Mouse (Mus musculus): ENCODE results near the gene Abcb8. TPM values are rescaled to one million over a fixed set of nuclear protein-coding genes. Genes with fewer than 3 reads are reported as not detected.
A peak's percentile ranks its signal among the peaks of the same experiment; 100 is the strongest.

Abcb8 gene
- polyA plus RNA-seq, 1 experiment from 2014 or later: 48.6 TPM

GRCm38 (mm10) chr5:24388246-24388915 is 5.1 kb upstream of the Abcb8 start:
- 28% methylated on average over 25 of the region's 26 CpGs for WGBS
- DNase-seq (ENCODE audit: low spot score) (peak; percentile 10), ATAC-seq (replicated peaks; ENCODE audit: low FRiP score, low read depth) (no peak)
- Histone ChIP-seq H3K36me3 (ENCODE audit: insufficient read depth, low read length) (no peaks in the 10 kb centered on the region), H3K9ac (ENCODE audit: low read depth, low read length) (peak overlapping the region; percentile 59), H3K4me1 (replicated peaks; ENCODE audit: insufficient read depth, low read length) (peaks cover 15% of the 10 kb centered on the region), H3K9me3 (replicated peaks; ENCODE audit: low read length) (no peaks in the 10 kb centered on the region), H3K27ac (no peak overlapping the region; the same call in 1 of the 2 replicates), H3K27me3 (ENCODE audit: insufficient read depth, low read length) (peaks cover 6% of the 10 kb centered on the region; the same call in 1 of the 2 replicates), H3K4me3 (replicated peaks; ENCODE audit: low read depth, low read length) (peak overlapping the region; percentile 43), H3K4me2 (ENCODE audit: low read length) (peak overlapping the region; percentile 94)
- TF ChIP-seq CTCF (IDR thresholded peaks at IDR 0.05; ENCODE audit: low read depth): no peak

GRCm38 (mm10) chr5:24389011-24389657 is 4.3 kb upstream of the Abcb8 start:
- no peaks in the 10 kb centered on the region for H3K36me3 ChIP-seq (ENCODE audit: insufficient read depth, low read length)
- no peak for TF ChIP-seq CTCF (IDR thresholded peaks at IDR 0.05; ENCODE audit: low read depth)
- no peak overlapping the region for H3K4me2 ChIP-seq (ENCODE audit: low read length)
- peaks cover 15% of the 10 kb centered on the region for H3K4me1 ChIP-seq (replicated peaks; ENCODE audit: insufficient read depth, low read length)
- H3K9me3 ChIP-seq (replicated peaks; ENCODE audit: low read length): no peaks in the 10 kb centered on the region
- H3K9ac ChIP-seq (ENCODE audit: low read depth, low read length): no peak overlapping the region
- peaks cover 6% of the 10 kb centered on the region; the same call in 1 of the 2 replicates for H3K27me3 ChIP-seq (ENCODE audit: insufficient read depth, low read length)
- ATAC-seq (replicated peaks; ENCODE audit: low FRiP score, low read depth) (no peak), DNase-seq (ENCODE audit: low spot score) (peak; percentile 73)
- 65% methylated on average over 6 of the region's 7 CpGs for WGBS
- H3K27ac ChIP-seq: no peak overlapping the region
- H3K4me3 ChIP-seq (replicated peaks; ENCODE audit: low read depth, low read length): no peak overlapping the region

- Histone ChIP-seq H3K4me3 (replicated peaks; ENCODE audit: low read depth, low read length) (no peak overlapping the region), H3K4me2 (ENCODE audit: low read length) (no peak overlapping the region), H3K9ac (ENCODE audit: low read depth, low read length) (no peak overlapping the region), H3K27me3 (ENCODE audit: insufficient read depth, low read length) (peaks cover 6% of the 10 kb centered on the region; the same call in 1 of the 2 replicates), H3K36me3 (ENCODE audit: insufficient read depth, low read length) (no peaks in the 10 kb centered on the region), H3K9me3 (replicated peaks; ENCODE audit: low read length) (no peaks in the 10 kb centered on the region), H3K27ac (no peak overlapping the region), H3K4me1 (replicated peaks; ENCODE audit: insufficient read depth, low read length) (peaks cover 12% of the 10 kb centered on the region)
- ATAC-seq (replicated peaks; ENCODE audit: low FRiP score, low read depth) (no peak), DNase-seq (ENCODE audit: low spot score) (no peak)
- no peak for TF ChIP-seq CTCF (IDR thresholded peaks at IDR 0.05; ENCODE audit: low read depth)
- WGBS: 72% methylated on average over 4 of the region's 4 CpGs
Observed at GRCm38 (mm10) chr5:24389658-24390020, 3.8 kb upstream of the Abcb8 start.

DNA sequence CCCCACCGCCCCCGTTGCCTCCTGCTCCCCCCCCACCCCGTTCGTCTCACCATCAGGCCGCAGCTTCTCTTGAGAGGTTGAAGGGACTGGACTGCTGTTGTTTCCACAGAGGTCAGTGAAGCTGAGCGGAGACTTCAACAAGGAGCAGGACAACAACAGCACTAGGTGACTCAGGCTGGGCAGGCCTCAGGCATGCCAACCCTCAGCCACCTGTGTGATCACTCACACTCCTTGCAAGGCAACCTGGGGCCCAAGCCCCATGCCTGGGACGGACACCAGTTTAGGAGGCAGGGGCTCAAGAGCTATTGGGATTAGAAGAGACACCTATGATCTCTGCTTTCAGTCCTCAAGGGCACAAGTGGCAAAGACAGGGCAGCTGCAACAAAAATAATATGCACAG is 1.6 kb upstream of the Abcb8 start, which contains the start of gene Atg9b:
Gene Atg9b (minus strand): TSS at position 280 of the 400 bp plus-strand sequence.
- Histone ChIP-seq H3K27me3 (ENCODE audit: insufficient read depth, low read length) (0 out of 2 replicates have a peak, but pooled peaks cover under 1% of the 10 kb centered on the region), H3K9me3 (replicated peaks; ENCODE audit: low read length) (no peaks in the 10 kb centered on the region), H3K27ac (no peak within 1 kb of the TSS), H3K36me3 (ENCODE audit: insufficient read depth, low read length) (no peaks in the 10 kb centered on the region), H3K4me2 (ENCODE audit: low read length) (no peak within 1 kb of the TSS), H3K4me3 (replicated peaks; ENCODE audit: low read depth, low read length) (no peak within 1 kb of the TSS), H3K9ac (ENCODE audit: low read depth, low read length) (no peak within 1 kb of the TSS), H3K4me1 (replicated peaks; ENCODE audit: insufficient read depth, low read length) (peaks cover 11% of the 10 kb centered on the region; the same call in 1 of the 2 replicates)
- no peak for TF ChIP-seq CTCF (IDR thresholded peaks at IDR 0.05; ENCODE audit: low read depth)
- 82% methylated on average over 7 of the region's 7 CpGs for WGBS
- no peak for DNase-seq (ENCODE audit: low spot score)
- ATAC-seq (replicated peaks; ENCODE audit: low FRiP score, low read depth): no peak

- no peak for ATAC-seq (replicated peaks; ENCODE audit: low FRiP score, low read depth)
- Histone ChIP-seq H3K9ac (ENCODE audit: low read depth, low read length) (no peak overlapping the region), H3K4me1 (replicated peaks; ENCODE audit: insufficient read depth, low read length) (peaks cover 6% of the 10 kb centered on the region; the same call in 1 of the 2 replicates), H3K27me3 (ENCODE audit: insufficient read depth, low read length) (no peaks in the 10 kb centered on the region), H3K9me3 (replicated peaks; ENCODE audit: low read length) (no peaks in the 10 kb centered on the region), H3K4me2 (ENCODE audit: low read length) (no peak overlapping the region), H3K27ac (no peak overlapping the region), H3K4me3 (replicated peaks; ENCODE audit: low read depth, low read length) (no peak overlapping the region), H3K36me3 (ENCODE audit: insufficient read depth, low read length) (no peaks in the 10 kb centered on the region)
- no peak for DNase-seq (ENCODE audit: low spot score)
- 73% methylated on average over 7 of the region's 7 CpGs for WGBS
- TF ChIP-seq CTCF (IDR thresholded peaks at IDR 0.05; ENCODE audit: low read depth): no peak
Observed at GRCm38 (mm10) chr5:24392724-24393123, 739 bp upstream of the Abcb8 start.

GRCm38 (mm10) chr5:24394165-24394894 is 867 bp downstream of the Abcb8 start:
- ATAC-seq (replicated peaks; ENCODE audit: low FRiP score, low read depth): peak; percentile 97
- Histone ChIP-seq H3K9ac (ENCODE audit: low read depth, low read length) (peak overlapping the region; percentile 64; the same call in 1 of the 2 replicates), H3K9me3 (replicated peaks; ENCODE audit: low read length) (no peaks in the 10 kb centered on the region), H3K4me2 (ENCODE audit: low read length) (peak overlapping the region; percentile 53), H3K27me3 (ENCODE audit: insufficient read depth, low read length) (no peaks in the 10 kb centered on the region), H3K27ac (peak overlapping the region; percentile 82), H3K4me1 (replicated peaks; ENCODE audit: insufficient read depth, low read length) (no peaks in the 10 kb centered on the region; the same call in 1 of the 2 replicates), H3K4me3 (replicated peaks; ENCODE audit: low read depth, low read length) (peak overlapping the region; percentile 65), H3K36me3 (ENCODE audit: insufficient read depth, low read length) (no peaks in the 10 kb centered on the region)
- peak; percentile 97 for DNase-seq (ENCODE audit: low spot score)
- TF ChIP-seq CTCF (IDR thresholded peaks at IDR 0.05; ENCODE audit: low read depth): peak; percentile 90
- WGBS: under 1% methylated on average over 36 of the region's 36 CpGs
